Mouse (Mus musculus) urinary bladder, postnatal 0 days (tissue): Measurements from ENCODE around the gene Stard10. TPM values are rescaled to one million over a fixed set of nuclear protein-coding genes. Genes with fewer than 3 reads are reported as not detected.

Source experiments
- polyA plus RNA-seq: library from polyadenylated mRNA; unstranded; fragments of >200 nt; fragmentation: Nextera tagmentation; extraction: Ambion mirVana; gene quantifications from 2 replicates; pipeline ENCODE4 v1.2.1, GENCODE M21; 2015

Stard10 gene
- polyA plus RNA-seq = 14.7 and 14.8 TPM in 2 replicates

DNA sequence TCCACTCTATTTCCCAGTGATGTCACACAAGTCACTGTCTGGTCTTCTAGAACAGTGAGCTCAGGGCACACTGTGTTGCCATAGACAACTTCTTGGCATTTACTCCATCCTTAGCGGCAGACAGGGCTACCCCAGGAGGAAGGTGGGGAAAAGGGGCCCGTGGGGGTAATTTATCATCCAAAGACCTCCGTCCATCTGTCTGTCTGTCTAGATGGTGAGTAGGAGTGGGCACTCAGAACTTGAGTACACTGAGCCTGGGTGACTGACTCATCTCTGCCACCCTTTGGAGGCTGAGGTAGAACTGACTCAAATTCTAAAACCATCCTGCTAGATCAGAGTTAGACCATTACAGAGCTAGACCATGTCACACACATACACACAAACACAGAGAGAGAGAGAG is at the start of gene Stard10:
Gene Stard10 (plus strand): TSS at position 73 of the 400 bp plus-strand sequence.

DNA sequence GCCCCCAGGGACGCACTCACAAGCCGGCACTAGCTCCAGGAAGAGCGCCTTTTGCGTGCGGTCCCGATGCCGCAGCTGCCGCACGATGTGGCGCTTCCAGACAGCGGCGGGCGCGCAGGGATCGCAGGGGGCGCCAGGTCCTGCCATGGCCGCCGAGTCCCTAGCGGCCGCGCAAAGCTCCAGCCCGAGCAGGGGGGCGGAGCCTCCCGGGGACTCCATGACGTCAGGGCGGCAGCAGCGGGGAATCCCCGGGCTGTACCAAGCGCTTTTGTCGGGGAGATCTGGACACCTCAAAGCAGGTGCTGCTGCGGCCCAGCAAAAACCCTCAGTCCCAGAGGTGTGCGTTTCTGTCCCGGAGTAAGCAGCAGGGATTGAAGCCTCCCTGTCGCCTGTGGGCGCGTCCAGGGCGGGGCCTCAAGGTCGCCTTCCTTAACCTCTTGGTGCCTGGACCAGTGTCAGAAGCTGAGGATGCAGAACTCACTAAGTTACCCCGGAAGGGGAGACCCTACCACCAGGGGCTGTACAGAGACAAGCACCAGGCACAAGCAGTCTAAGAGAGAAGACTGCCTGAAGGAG is 14.9 kb upstream of the Stard10 start, which contains the start of gene Atg16l2:
Gene Atg16l2 (minus strand): TSS at position 371 of the 576 bp plus-strand sequence.

GRCm38 (mm10) chr7:101347767-101348270 is 30.9 kb downstream of the Stard10 start, which contains the start of gene Arap1:
TSS of gene Arap1 (plus strand) at chr7:101348067.

Other genes with a start within 250 kb of the Stard10 start
- 6.4 and 6.5 TPM in 2 replicates for gene Fchsd2, start 224.2 kb upstream of the Stard10 start, polyA plus RNA-seq
- gene Atg16l2, start 14.8 kb upstream of the Stard10 start, polyA plus RNA-seq = 9.4 and 10.1 TPM in 2 replicates
- gene Arap1, start 31.0 kb downstream of the Stard10 start, polyA plus RNA-seq = 92.0 and 99.7 TPM in 2 replicates
- 6.5 and 9.2 TPM in 2 replicates for gene Gm45837, start 93.8 kb downstream of the Stard10 start, polyA plus RNA-seq
- gene Pde2a, start 104.6 kb downstream of the Stard10 start, polyA plus RNA-seq = 20.2 and 21.1 TPM in 2 replicates